Mouse (Mus musculus): ENCODE data around the gene Tedc2.

DNA sequence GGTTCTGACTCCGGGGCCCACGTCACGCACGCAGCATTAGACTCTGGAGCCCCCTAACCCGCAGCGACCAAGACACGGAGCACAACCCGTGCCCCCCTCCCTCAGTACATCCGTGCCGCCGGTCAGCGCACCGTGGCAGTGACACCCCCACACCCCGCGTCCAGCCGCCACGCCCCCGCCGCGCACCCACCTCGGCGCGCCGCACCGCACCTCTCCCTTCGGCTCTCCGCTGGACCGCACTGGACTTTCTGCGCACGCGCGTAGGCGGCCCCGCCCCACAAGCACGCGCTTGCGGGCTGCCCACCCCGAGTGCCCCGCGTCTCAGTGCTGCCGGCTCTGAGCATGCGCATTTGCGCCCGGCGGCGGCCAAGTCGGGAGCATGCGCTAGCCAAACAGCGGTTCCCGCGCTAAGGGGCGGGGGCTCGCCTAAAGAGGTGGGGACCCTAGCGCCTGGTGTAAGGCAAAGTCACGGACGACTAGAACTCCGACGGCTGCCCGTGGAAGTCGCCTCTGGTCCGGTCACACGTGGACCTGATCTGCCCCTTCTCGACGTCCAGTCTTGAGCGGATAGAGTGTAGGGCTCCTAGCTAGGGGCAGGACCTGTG, 15.3 kb downstream of the Tedc2 start, which contains the start of gene Tbc1d24:
- TF ChIP-seq MAFK (IDR thresholded peaks at IDR 0.05; ENCODE audit: insufficient replicate concordance, low read length) (no peak), CTCF (conservative IDR thresholded peaks at IDR 0.05 in 1 of 2, IDR thresholded peaks at IDR 0.05 in 1 of 2; ENCODE audit: low read depth in 2 of 2, low read length in 2 of 2) (no peak), CHD2 (IDR thresholded peaks at IDR 0.05; ENCODE audit: low read length) (no peak), EP300 (IDR thresholded peaks at IDR 0.05; ENCODE audit: low read length) (no peak), ZMIZ1 (IDR thresholded peaks at IDR 0.05; ENCODE audit: low read depth, low read length) (no peak), GABPA (IDR thresholded peaks at IDR 0.05; ENCODE audit: insufficient replicate concordance, low read depth, low read length) (no peak), POLR2A (IDR thresholded peaks at IDR 0.05; ENCODE audit: low read depth, low read length) (peak; percentile 64), NRF1 (IDR thresholded peaks at IDR 0.05; ENCODE audit: low read depth, low read length) (peak; percentile 96), BHLHE40 (IDR thresholded peaks at IDR 0.05; ENCODE audit: low read depth, low read length) (no peak)

All from CH12.LX (cell line).